Comparison of ENCODE assay signal across 9 mouse cellular contexts in the genomic region with DNA sequence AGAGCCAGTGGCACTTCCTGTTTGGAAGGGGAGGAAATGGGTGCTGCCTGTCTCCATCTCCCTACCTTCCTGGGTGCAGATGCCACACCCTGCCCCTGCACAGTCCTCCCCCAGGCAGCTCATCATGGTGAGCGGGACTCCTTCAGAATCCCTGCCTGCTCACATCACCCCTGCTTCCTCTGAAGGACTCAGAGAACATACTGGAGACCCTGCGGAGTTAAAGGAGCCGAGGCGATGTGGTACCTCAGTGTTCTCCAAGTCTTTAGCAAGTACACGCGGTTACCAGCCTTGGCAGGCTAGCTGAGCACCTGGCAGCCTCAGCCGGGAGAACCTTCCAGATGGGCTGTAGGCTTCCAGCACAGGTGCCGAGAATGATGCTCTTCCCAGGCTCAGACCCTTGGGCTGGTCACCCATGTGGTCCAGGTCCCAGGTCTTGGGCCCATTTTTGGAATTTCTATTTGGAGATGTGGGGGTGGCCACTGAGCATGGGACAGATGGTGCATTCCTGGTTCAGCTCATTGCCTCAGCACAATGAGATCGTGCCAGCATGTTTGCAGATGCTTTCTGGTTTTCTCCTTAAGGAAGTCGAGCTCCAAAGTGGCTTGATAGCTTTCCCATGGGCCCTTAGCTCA. TPM values are rescaled to one million over a fixed set of nuclear protein-coding genes. Genes with fewer than 3 reads are reported as not detected.
A peak's percentile ranks its signal among the peaks of the same experiment; 100 is the strongest.
DNase-seq lines count a peak whose midpoint lies in the region.
"Had no signal": no experiment of that assay in that cellular context is flagged by ENCODE, and none has a peak within 500 bp of the region (broad histone marks: within the 10 kb centered on the region; RNA-seq: fewer than 3 reads in every experiment).

No protein-coding gene starts in this region.

- intact Hi-C loops in left cerebral cortex, postnatal 4 days (cut with DNase I) = no loop called here

- DNase-seq in left cerebral cortex, adult 18-20 months (ENCODE audit: low spot score in 2 of 2) = peak; percentile 68 to 77
- no peak for DNase-seq in left cerebral cortex, postnatal 4 days
- peak; percentile 68 for DNase-seq in cerebellum, adult 8-10 months
- peak; percentile 80 to 85 for DNase-seq in frontal cortex, postnatal 36 days (ENCODE audit: low spot score in 2 of 2)
- peak; percentile 70 to 81 for DNase-seq in right cerebral cortex, adult 2 months (ENCODE audit: low spot score in 2 of 2)
- DNase-seq in adrenal gland, adult (ENCODE audit: inconsistent age in 2 of 2, low spot score in 1 of 2) = no peak
- no peak for DNase-seq in kidney, postnatal 25 days
- no peak for DNase-seq in spleen, postnatal 10 days (ENCODE audit: low spot score in 2 of 2)
- DNase-seq: kidney, postnatal 4 days had no signal

RNA-seq across cellular contexts. Expression of gene Mapt, which starts 23.3 kb away (rescaled TPM):
- total RNA-seq in left cerebral cortex, adult 18-20 months (2021) = 100 to 1,000 TPM; 350 to 364 TPM
- total RNA-seq in left cerebral cortex, postnatal 4 days (2021) = 1,000 to 10,000 TPM; 1,229 to 1,264 TPM

Comparison
In these comparisons a context has a peak if more than half of its experiments do, and no peak if none do; other contexts are left out.
1. DNase-seq: peak in left cerebral cortex, adult 18-20 months (2 of 2), cerebellum, adult 8-10 months (single experiment), frontal cortex, postnatal 36 days (2 of 2) and right cerebral cortex, adult 2 months (2 of 2); none in left cerebral cortex, postnatal 4 days (single experiment), adrenal gland, adult (0 of 2), kidney, postnatal 25 days (0 of 2) and spleen, postnatal 10 days (0 of 2).